20 mouse cellular contexts compared by ENCODE assay signal in genomic region chr2:52499101-52499537, GRCm38 (mm10).
DNase-seq lines count a peak whose midpoint lies in the region; ATAC-seq and TF ChIP-seq lines count a peak whose summit lies in the region.
"Had no signal": no experiment of that assay in that cellular context is flagged by ENCODE, and none has a peak within 500 bp of the region (broad histone marks: within the 10 kb centered on the region; RNA-seq: fewer than 3 reads in every experiment).

No protein-coding gene starts in this region.

- no peaks in the 10 kb centered on the region for H3K9me3 ChIP-seq in neural tube, embryonic 14.5 days (ENCODE audit: control insufficient read depth, low read length)
- H3K9me3 ChIP-seq in forebrain, embryonic 12.5 days, result no peaks in the 10 kb centered on the region
- H3K9me3 ChIP-seq: heart, embryonic 10.5 days; liver, embryonic 13.5 days; midbrain, embryonic 13.5 days had no signal

- H3K27ac ChIP-seq in layer of hippocampus, adult 2 months, result peak overlapping the region; percentile 85
- H3K27ac ChIP-seq in neural tube, embryonic 14.5 days (ENCODE audit: low read depth, low read length), result peak overlapping the region; percentile 82; the same call in 1 of the 2 replicates
- H3K27ac ChIP-seq in forebrain, embryonic 12.5 days, result no peak overlapping the region
- H3K27ac ChIP-seq: heart, embryonic 10.5 days; liver, embryonic 13.5 days; midbrain, embryonic 13.5 days had no signal

- peak; percentile 71 for DNase-seq in cerebellum, adult 9-11 months
- no peak for DNase-seq in layer of hippocampus, adult 2 months (ENCODE audit: low spot score in 2 of 2)
- no peak for DNase-seq in layer of hippocampus, adult 9-11 months
- DNase-seq in brain, adult 2 months (ENCODE audit: low read depth, low spot score), result peak; percentile 66
- DNase-seq: adrenal gland, postnatal 25 days; gastrocnemius, postnatal 10 days; heart, postnatal 4 days; kidney, postnatal 25 days; liver, embryonic 13.5 days; right cerebral cortex, postnatal 14 days; spleen, adult 18-20 months had no signal

- 84% methylated on average over 12 of the region's 12 CpGs for WGBS in neural tube, embryonic 14.5 days
- WGBS in forebrain, embryonic 12.5 days, result 78% methylated on average over 12 of the region's 12 CpGs

- no peak overlapping the region for H3K4me3 ChIP-seq in layer of hippocampus, adult 2 months
- no peak overlapping the region for H3K4me3 ChIP-seq in neural tube, embryonic 14.5 days (ENCODE audit: low read depth, low read length)
- no peak overlapping the region for H3K4me3 ChIP-seq in forebrain, embryonic 12.5 days (replicated peaks)
- H3K4me3 ChIP-seq: heart, embryonic 10.5 days; liver, embryonic 13.5 days; midbrain, embryonic 13.5 days; myocyte had no signal

- no peaks in the 10 kb centered on the region for H3K36me3 ChIP-seq in neural tube, embryonic 14.5 days (ENCODE audit: control insufficient read depth, insufficient read depth, low read length)
- H3K36me3 ChIP-seq in forebrain, embryonic 12.5 days (replicated peaks), result no peaks in the 10 kb centered on the region
- H3K36me3 ChIP-seq: heart, embryonic 10.5 days; liver, embryonic 13.5 days; midbrain, embryonic 13.5 days had no signal

- no peaks in the 10 kb centered on the region for H3K27me3 ChIP-seq in neural tube, embryonic 14.5 days (ENCODE audit: control insufficient read depth, insufficient read depth, low read length)
- no peaks in the 10 kb centered on the region for H3K27me3 ChIP-seq in forebrain, embryonic 12.5 days
- H3K27me3 ChIP-seq: midbrain, embryonic 13.5 days had no signal

- no peak overlapping the region for H3K4me2 ChIP-seq in neural tube, embryonic 14.5 days (ENCODE audit: low read depth, low read length)
- no peak overlapping the region for H3K4me2 ChIP-seq in forebrain, embryonic 12.5 days
- H3K4me2 ChIP-seq: liver, embryonic 13.5 days; lung, embryonic 14.5 days; midbrain, embryonic 13.5 days had no signal

- ATAC-seq in cerebellum, adult (ENCODE audit: insufficient number of reproducible peaks, low FRiP score, low TSS enrichment), result no peak
- ATAC-seq in neural tube, embryonic 14.5 days (ENCODE audit: low read depth), result no peak
- no peak for ATAC-seq in forebrain, embryonic 12.5 days (ENCODE audit: low FRiP score)
- ATAC-seq: forebrain, embryonic 14.5 days; intestine, postnatal 0 days had no signal

- H3K9ac ChIP-seq in neural tube, embryonic 14.5 days (replicated peaks; ENCODE audit: low read depth, low read length), result no peak overlapping the region
- no peak overlapping the region for H3K9ac ChIP-seq in forebrain, embryonic 12.5 days
- H3K9ac ChIP-seq: liver, embryonic 13.5 days; lung, embryonic 14.5 days; midbrain, embryonic 13.5 days had no signal

- no peak for TF ChIP-seq CTCF in layer of hippocampus, adult 2 months (conservative IDR thresholded peaks at IDR 0.05)

- H3K4me1 ChIP-seq in neural tube, embryonic 14.5 days (ENCODE audit: control insufficient read depth, insufficient read depth, low read length), result peaks cover 19% of the 10 kb centered on the region
- H3K4me1 ChIP-seq in forebrain, embryonic 12.5 days, result peaks cover 5% of the 10 kb centered on the region
- H3K4me1 ChIP-seq: liver, embryonic 13.5 days; midbrain, embryonic 13.5 days had no signal

Comparison
In these comparisons a context has a peak if more than half of its experiments do, and no peak if none do; other contexts are left out.
1. DNase-seq: peak in cerebellum, adult 9-11 months (single experiment) and brain, adult 2 months (single experiment); none in layer of hippocampus, adult 2 months (0 of 2) and layer of hippocampus, adult 9-11 months (single experiment).